Mouse (Mus musculus): ENCODE data around the gene Kmo. TPM values are rescaled to one million over a fixed set of nuclear protein-coding genes. Genes with fewer than 3 reads are reported as not detected.

Gene Kmo
- total and polyA plus RNA-seq, 2 experiments: 69.1 to 319 TPM

- 1% methylated on average over 73 of the region's 73 CpGs for WGBS
- Histone ChIP-seq H3K27me3 (ENCODE audit: control insufficient read depth, insufficient read depth, low read length) (no peaks in the 10 kb centered on the region), H3K4me1 (ENCODE audit: control insufficient read depth, insufficient read depth, low read length) (peaks cover 3% of the 10 kb centered on the region), H3K79me2 (ENCODE audit: control insufficient read depth, insufficient read depth, low read length) (no peaks in the 10 kb centered on the region), H3K27ac (replicated peaks; ENCODE audit: insufficient read depth, low read depth, low read length) (peak within 1 kb of the TSS; percentile 24; the same call in 1 of the 2 replicates), H3K9ac (ENCODE audit: low read depth, low read length) (peak within 1 kb of the TSS; percentile 88), H3K36me3 (ENCODE audit: control insufficient read depth, insufficient read depth, low read length) (peaks cover 3% of the 10 kb centered on the region; the same call in 1 of the 2 replicates), H3K4me3 (ENCODE audit: insufficient read depth, low read depth, low read length) (peak within 1 kb of the TSS; percentile 89)
- TF ChIP-seq POLR2A (IDR thresholded peaks at IDR 0.05; ENCODE audit: extremely low read depth, insufficient read depth, low read length) (peak; percentile 78; the same call in 1 of the 2 replicates), CTCF (IDR thresholded peaks at IDR 0.05; ENCODE audit: low read depth, low read length) (no peak)
- peak; percentile 98 for DNase-seq (ENCODE audit: extremely low read depth, low read depth, low spot score)
Measured at GRCm38 (mm10) chr1:175692246-175692996, 72.2 kb downstream of the Kmo start, which contains the start of the genes Opn3 and Chml. Gene Opn3 (minus strand): TSS chr1:175692776. Gene Chml (minus strand): TSS chr1:175692901.

GRCm38 (mm10) chr1:175692997-175693361 is 72.8 kb downstream of the Kmo start:
- H3K27ac ChIP-seq (replicated peaks; ENCODE audit: insufficient read depth, low read depth, low read length): no peak overlapping the region
- peak overlapping the region; percentile 39 for H3K9ac ChIP-seq (ENCODE audit: low read depth, low read length)
- TF ChIP-seq CTCF (IDR thresholded peaks at IDR 0.05; ENCODE audit: low read depth, low read length) (no peak), POLR2A (IDR thresholded peaks at IDR 0.05; ENCODE audit: extremely low read depth, insufficient read depth, low read length) (no peak)
- H3K4me1 ChIP-seq (ENCODE audit: control insufficient read depth, insufficient read depth, low read length): peaks cover 3% of the 10 kb centered on the region
- no peak for DNase-seq (ENCODE audit: extremely low read depth, low read depth, low spot score)
- H3K27me3 ChIP-seq (ENCODE audit: control insufficient read depth, insufficient read depth, low read length): no peaks in the 10 kb centered on the region
- no peaks in the 10 kb centered on the region for H3K79me2 ChIP-seq (ENCODE audit: control insufficient read depth, insufficient read depth, low read length)
- H3K4me3 ChIP-seq (ENCODE audit: insufficient read depth, low read depth, low read length): peak overlapping the region; percentile 39
- H3K36me3 ChIP-seq (ENCODE audit: control insufficient read depth, insufficient read depth, low read length): no peaks in the 10 kb centered on the region
- under 1% methylated on average over 16 of the region's 17 CpGs for WGBS

DNA sequence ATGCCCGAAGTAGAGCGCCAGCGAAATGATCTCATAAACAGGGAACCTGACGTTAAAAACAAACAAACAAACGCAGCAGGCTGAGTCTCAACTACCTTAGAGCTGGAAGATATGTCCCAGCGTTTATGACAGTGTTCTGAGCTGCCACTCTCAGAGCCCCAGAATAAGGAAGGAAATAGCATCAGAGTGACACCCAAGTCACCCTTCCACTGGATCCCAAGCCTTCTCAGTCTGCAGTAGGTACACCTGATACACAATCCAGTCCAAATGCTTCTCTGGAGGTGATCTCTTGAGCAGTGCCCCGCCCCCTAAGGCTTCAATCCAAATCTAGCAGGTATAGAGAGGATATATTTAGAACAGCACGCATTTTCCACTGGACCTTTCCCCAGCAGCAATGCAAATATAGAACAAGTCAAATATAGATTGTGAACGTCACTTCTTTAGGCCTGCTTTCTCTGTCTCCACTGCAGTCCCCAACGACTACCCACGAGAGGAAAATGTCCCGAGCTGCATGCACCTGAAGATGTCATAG is 73.3 kb downstream of the Kmo start:
- no peak overlapping the region for H3K9ac ChIP-seq (ENCODE audit: low read depth, low read length)
- TF ChIP-seq CTCF (IDR thresholded peaks at IDR 0.05; ENCODE audit: low read depth, low read length) (no peak), POLR2A (IDR thresholded peaks at IDR 0.05; ENCODE audit: extremely low read depth, insufficient read depth, low read length) (no peak)
- no peaks in the 10 kb centered on the region for H3K79me2 ChIP-seq (ENCODE audit: control insufficient read depth, insufficient read depth, low read length)
- 26% methylated on average over 12 of the region's 12 CpGs for WGBS
- H3K4me1 ChIP-seq (ENCODE audit: control insufficient read depth, insufficient read depth, low read length): peaks cover 3% of the 10 kb centered on the region
- H3K36me3 ChIP-seq (ENCODE audit: control insufficient read depth, insufficient read depth, low read length): no peaks in the 10 kb centered on the region
- H3K27ac ChIP-seq (replicated peaks; ENCODE audit: insufficient read depth, low read depth, low read length): no peak overlapping the region
- no peak for DNase-seq (ENCODE audit: extremely low read depth, low read depth, low spot score)
- no peaks in the 10 kb centered on the region for H3K27me3 ChIP-seq (ENCODE audit: control insufficient read depth, insufficient read depth, low read length)
- no peak overlapping the region for H3K4me3 ChIP-seq (ENCODE audit: insufficient read depth, low read depth, low read length)

DNA sequence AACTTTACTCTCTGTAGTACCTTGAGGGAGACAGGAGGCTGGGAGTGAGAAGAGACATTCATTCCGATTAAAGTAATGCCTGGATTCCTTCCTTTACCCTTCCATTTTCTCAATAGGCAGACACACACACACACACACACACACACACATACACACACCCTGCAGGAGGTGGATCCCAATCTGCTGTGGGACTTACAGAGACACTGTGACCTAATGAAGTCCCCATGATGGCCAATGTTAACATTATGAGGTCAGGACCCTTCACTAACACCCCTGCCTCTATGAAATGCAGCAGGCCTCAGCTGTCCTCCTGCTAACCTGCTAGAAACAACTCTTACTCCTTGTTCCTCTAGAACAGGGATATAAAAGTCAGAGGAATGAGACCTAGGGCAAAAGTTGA is 78.1 kb downstream of the Kmo start, which contains the start of gene Wdr64:
Gene Wdr64 (plus strand): TSS at position 301 of the 400 bp plus-strand sequence.
- Histone ChIP-seq H3K79me2 (ENCODE audit: control insufficient read depth, insufficient read depth, low read length) (no peaks in the 10 kb centered on the region), H3K27me3 (ENCODE audit: control insufficient read depth, insufficient read depth, low read length) (no peaks in the 10 kb centered on the region), H3K4me1 (ENCODE audit: control insufficient read depth, insufficient read depth, low read length) (no peaks in the 10 kb centered on the region), H3K27ac (replicated peaks; ENCODE audit: insufficient read depth, low read depth, low read length) (no peak within 1 kb of the TSS), H3K9ac (ENCODE audit: low read depth, low read length) (no peak within 1 kb of the TSS), H3K4me3 (ENCODE audit: insufficient read depth, low read depth, low read length) (no peak within 1 kb of the TSS), H3K36me3 (ENCODE audit: control insufficient read depth, insufficient read depth, low read length) (no peaks in the 10 kb centered on the region)
- WGBS: 81% methylated on average over 1 of the region's 1 CpGs
- no peak for TF ChIP-seq CTCF (IDR thresholded peaks at IDR 0.05; ENCODE audit: low read depth, low read length)
- no peak for TF ChIP-seq POLR2A (IDR thresholded peaks at IDR 0.05; ENCODE audit: extremely low read depth, insufficient read depth, low read length)
- no peak for DNase-seq (ENCODE audit: extremely low read depth, low read depth, low spot score)

DNA sequence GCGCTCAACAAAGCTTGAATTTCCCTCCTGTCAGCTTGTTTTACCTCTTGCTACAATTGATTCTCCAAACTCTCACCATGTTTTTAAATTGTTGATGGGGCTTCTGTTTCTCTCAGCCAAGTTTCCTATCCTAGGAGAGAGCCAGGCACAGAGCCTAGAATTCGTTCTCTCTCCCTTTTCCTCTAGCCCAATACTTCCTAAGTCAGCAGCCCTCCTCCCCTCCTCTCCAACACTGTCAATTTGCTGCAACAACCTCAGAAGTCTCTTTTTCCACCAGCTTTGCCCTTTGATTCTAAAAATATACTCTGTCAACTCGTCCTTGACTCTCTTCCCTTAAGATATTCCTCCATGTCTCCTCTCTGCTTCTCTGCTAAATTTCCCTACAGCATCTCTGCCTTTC is 79.2 kb downstream of the Kmo start:
- no peaks in the 10 kb centered on the region for H3K4me1 ChIP-seq (ENCODE audit: control insufficient read depth, insufficient read depth, low read length)
- no peak for TF ChIP-seq POLR2A (IDR thresholded peaks at IDR 0.05; ENCODE audit: extremely low read depth, insufficient read depth, low read length)
- no peak for TF ChIP-seq CTCF (IDR thresholded peaks at IDR 0.05; ENCODE audit: low read depth, low read length)
- H3K27ac ChIP-seq (replicated peaks; ENCODE audit: insufficient read depth, low read depth, low read length): no peak overlapping the region
- H3K79me2 ChIP-seq (ENCODE audit: control insufficient read depth, insufficient read depth, low read length): no peaks in the 10 kb centered on the region
- no peak overlapping the region for H3K4me3 ChIP-seq (ENCODE audit: insufficient read depth, low read depth, low read length)
- no peaks in the 10 kb centered on the region for H3K36me3 ChIP-seq (ENCODE audit: control insufficient read depth, insufficient read depth, low read length)
- no peak for DNase-seq (ENCODE audit: extremely low read depth, low read depth, low spot score)
- WGBS: 69% methylated on average over 3 of the region's 3 CpGs
- no peaks in the 10 kb centered on the region for H3K27me3 ChIP-seq (ENCODE audit: control insufficient read depth, insufficient read depth, low read length)
- no peak overlapping the region for H3K9ac ChIP-seq (ENCODE audit: low read depth, low read length)

DNA sequence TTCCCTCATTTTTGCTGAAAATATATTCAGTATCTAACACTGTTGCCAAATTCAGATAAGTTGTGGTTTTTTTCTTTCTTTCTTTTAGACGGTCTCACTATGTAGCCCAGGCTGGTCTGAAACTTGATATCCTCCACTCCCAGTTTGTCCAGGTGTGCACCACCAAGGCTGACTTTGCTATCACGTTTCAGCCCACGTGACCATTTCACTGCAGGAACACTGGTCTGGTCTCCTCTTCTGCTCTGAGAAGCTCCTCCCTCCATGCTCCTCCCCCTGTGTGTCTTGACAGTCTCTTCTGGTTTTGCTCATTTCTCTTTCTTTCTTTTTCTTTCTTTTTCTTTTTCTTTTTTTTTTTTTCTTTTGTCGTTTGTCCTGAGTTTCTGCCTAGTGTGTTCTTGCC is 79.6 kb downstream of the Kmo start:
- Histone ChIP-seq H3K9ac (ENCODE audit: low read depth, low read length) (no peak overlapping the region), H3K27me3 (ENCODE audit: control insufficient read depth, insufficient read depth, low read length) (no peaks in the 10 kb centered on the region), H3K4me3 (ENCODE audit: insufficient read depth, low read depth, low read length) (no peak overlapping the region), H3K36me3 (ENCODE audit: control insufficient read depth, insufficient read depth, low read length) (no peaks in the 10 kb centered on the region), H3K79me2 (ENCODE audit: control insufficient read depth, insufficient read depth, low read length) (no peaks in the 10 kb centered on the region), H3K4me1 (ENCODE audit: control insufficient read depth, insufficient read depth, low read length) (no peaks in the 10 kb centered on the region), H3K27ac (replicated peaks; ENCODE audit: insufficient read depth, low read depth, low read length) (no peak overlapping the region)
- 46% methylated on average over 4 of the region's 4 CpGs for WGBS
- peak; percentile 17 for DNase-seq (ENCODE audit: extremely low read depth, low read depth, low spot score)
- TF ChIP-seq POLR2A (IDR thresholded peaks at IDR 0.05; ENCODE audit: extremely low read depth, insufficient read depth, low read length) (no peak), CTCF (IDR thresholded peaks at IDR 0.05; ENCODE audit: low read depth, low read length) (no peak)

All from liver, adult 2 months (tissue).